Mouse (Mus musculus) Muller cell, postnatal 12 days (primary cell): Measurements from ENCODE around the gene Sh2d5.

Source experiments
- DNase-seq: peaks from one replicate; pipeline ENCODE4 v3.0.0-alpha.2; 2015; ENCODE audit errors: inconsistent ontology term

Gene Sh2d5

DNA sequence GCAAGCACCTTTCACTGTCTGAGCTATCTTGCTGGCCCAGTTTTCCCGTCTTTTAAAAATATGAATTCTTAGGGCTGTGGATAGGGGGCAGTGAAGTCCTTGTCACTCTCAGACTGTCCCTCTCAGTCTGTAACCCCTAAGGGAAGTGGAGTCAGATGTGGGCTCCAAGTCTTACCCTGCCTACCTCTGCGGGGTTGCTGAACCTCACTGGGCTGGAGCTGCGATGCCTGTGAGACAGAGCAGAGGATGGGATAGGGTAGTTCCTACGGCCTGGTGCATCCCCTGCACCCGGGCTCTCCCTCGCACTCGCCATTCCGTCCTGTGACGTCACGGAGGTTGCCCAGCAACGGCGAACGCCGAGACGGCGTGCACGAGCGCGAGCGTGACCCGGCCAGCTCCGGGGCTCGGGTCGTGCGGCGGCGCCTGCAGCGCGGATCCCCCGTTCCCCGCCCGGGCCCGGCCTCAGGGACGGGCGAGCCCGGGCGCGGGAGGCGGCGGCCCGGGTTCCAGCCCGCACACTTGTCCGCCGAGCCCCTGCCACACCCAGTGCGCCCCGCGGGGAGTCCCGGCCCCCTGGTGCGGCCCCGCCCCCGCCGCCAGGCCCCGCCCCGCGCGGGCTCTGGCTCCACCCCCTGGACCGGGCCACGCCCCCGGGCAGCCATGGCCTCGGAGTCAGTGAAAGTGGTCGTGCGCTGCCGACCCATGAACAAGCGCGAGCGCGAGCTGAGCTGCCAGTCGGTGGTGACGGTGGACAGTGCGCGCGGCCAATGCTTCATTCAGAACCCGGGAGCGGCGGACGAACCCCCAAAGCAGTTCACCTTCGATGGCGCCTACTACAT lies 11.9 kb downstream of the Sh2d5 start:
- peak; percentile 85 for DNase-seq

DNA sequence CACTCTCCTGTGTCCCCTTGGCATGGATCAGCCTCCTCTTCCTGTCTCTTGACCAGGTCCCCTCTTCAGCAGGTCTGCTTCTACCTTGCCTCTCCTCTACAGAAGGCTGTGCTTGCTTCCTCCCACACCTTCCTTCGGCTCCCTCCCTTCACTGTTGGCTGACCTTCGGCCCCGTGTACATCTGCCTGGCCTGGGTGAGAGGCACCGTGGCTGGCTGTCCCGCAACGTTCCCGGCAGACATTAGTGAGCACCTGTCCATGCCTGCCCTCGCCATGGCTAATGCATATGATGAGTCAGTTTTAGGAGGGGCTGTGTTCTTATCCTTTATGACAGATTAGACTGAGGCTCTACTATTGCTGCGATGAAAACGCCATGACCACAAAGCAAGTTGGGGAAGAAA lies 17.7 kb downstream of the Sh2d5 start:
- DNase-seq: no peak

DNA sequence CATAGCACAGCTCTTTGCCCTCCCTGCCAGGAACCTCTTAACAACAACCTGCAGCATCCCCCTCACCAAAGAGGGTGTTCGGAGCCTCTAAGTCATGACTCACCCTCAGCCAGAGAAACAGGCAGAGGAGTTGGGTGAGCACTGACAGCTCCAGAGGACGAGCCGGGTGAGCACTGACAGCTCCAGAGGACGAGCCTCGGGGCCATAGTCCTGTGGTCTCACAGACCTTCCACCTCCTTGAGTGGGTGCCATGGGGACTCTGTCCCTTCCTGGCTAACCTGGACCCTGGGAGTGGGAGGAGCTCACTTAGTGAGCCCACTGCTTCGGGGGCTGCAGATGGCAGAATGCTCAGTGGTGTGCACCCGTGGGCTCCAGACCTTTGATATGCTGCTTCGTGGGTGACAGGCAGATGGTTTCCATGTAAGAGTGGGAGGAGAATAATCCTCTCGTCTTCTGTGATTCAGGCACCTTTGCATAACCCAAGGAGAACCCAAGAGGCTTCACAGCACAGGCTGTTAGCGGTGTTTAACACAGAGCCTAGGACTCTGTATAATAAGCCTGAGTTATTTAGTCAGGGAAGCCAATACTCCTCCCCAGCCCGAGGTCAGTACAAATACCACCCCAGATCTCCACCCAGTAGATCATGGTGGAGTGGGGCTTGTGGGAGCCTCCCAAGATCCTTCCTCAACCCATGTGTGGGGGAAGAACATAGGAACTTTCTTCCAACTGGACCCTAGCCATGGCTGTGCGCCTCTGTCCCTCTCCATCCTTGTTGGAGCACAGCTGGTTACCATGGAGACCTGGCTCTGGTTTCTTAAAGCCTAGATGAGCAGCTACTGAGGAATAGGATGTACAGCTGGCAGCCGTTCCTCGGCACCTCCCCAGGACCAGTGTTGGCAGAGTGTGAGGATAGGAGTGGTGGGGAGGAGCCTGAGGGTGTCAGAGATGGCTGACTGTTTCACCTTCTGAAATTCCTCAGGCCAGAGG lies 22.1 kb downstream of the Sh2d5 start:
- DNase-seq: no peak

DNA sequence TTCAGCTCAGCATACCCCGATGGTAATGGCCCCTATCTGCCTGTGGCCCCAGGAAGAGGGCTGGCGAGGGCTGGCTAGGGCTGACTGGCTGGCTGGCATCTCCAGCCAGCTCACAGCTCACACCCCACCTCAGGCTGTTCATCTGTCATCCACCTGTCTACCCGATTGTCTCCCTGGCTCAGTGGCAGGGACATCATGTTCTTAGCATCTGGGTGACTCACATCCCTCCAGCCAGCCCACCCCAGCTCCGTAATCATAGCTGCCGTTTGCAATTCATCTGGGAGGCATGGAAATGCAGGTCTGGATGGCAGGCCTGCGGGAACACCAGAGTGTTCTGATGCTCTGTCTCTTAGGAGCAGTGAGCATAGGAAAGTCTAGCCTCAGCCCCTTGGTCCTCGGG lies 28.1 kb downstream of the Sh2d5 start:
- DNase-seq: no peak

DNA sequence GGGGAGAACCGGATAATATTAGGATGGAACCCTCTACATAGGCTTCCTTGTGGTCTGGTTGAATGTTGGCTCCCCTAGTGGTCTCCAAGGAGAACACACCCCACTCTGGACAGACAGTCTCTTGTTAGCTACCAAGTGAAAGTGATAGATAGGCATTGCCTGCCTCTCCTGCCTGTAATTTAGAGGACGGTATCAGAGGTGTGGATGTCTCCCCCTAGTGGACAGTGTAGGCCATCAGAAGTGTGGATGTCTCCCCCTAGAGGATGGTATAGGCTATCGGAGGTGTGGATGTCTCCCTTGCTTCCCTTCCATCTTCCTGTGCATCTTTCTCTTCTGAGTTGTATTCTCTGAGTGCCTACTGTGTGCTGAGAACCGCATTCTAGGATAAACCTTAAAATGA lies 32.6 kb downstream of the Sh2d5 start:
- peak; percentile 62 for DNase-seq

DNA sequence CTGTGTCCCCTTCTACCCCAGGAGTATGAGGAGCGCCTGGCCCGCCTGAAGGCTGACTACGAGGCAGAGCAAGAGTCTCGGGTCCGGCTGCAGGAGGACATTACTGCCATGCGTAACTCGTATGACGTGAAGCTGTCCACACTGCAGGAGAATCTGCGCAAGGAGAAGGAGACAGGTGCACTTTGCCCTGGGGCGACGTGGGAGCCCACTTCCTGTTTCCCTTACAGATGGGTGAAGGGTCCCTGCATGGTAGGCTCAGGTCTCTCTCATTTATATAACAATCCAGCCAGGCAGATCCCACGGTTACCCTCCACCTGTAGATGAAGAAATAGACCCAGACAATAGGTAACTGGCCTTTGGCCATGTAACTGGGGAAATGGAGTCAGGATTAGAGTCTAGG lies 36.2 kb downstream of the Sh2d5 start:
- DNase-seq: no peak

DNA sequence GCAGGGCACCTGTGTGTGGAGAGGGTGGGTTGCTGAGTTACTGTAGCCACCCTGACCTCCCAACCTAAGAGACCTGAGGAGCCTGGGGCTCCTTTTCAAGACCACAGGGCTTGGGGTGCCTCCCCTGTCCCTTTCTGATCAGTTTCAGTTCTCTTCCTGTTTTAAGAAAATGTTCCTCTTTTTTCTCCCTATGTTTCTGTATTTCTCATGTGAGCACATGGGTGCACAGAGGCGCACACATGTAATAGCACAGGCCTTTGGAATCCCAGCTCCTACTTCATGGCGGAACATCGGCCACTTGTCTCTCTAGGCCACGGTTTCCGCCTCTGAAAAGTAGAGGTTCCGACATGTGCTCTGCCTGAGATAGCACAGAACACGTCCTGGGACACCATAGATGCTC lies 38.5 kb downstream of the Sh2d5 start:
- no peak for DNase-seq

DNA sequence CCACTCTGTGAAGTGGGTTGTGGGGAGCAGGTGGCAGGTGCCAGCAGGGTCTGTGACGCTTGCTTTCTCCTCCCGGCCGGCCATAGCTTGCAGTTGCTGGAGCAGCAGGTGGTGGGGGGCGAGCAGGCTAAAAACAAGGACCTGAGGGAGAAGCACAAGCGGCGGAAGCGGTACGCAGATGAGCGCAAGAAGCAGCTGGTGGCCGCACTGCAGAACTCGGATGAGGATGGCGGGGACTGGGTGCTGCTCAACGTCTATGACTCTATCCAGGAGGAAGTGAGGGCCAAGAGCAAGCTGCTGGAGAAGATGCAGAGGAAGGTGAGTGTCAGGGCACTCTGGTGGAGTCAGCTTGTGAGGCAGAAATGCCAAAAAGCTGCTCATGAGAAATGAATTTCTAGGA lies 41.8 kb downstream of the Sh2d5 start:
- no peak for DNase-seq

DNA sequence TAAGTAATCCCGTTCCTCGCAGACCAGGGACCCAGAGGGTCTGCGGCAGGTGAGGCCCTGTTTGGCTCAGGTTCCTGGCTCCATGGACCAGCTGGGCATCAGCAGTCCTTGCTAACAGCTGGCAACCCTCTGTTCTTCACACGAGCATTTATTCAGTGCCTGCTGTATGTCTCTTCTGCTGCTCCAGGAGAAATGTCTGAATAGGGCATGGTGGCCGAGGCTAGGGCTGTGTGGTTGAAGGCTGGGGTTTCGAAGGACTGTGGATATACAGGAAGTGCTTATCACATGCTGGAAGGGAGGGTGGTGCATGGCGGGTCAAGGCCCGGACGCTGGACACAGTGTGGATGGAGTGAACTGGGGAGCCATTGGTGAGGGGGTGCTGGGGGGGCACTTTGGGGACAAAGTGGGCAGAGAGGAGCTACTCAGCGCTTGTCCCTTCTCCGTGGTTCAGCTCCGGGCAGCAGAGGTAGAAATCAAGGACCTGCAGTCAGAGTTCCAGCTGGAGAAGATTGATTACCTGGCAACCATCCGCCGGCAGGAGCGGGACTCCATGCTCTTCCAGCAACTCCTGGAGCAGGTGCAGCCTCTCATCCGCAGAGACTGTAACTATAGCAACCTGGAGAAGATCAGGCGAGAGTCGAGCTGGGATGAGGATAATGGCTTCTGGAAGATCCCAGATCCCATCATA lies 43.2 kb downstream of the Sh2d5 start:
- no peak for DNase-seq

DNA sequence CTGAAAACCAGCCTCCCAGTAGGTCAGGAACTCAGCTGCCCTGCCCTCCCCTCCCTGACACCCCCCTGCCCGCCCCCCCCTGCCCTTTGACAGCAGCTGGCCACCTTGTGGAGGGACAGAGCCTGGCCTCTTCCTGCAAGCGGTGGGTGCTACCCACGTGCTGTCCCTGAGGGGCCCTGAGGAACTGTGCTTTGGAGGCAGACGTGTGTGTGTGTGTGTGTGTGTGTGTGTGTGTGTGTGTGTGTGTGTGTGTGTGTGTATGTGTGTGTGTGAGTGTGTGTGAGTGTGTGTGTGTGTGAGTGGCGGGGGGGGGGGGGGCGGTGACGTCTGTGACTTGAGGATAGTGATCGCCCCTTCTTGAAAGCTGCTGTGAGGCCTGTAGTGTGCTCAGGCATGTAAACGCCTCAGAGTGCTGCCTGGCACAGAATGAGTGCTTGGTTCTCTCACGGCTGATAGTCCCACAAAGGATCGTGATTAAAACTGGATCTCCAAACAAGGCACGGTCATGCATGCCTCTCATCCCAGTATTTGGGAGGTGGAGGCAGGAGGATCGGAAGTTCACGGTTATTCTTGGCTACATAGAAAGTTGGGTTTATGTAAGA lies 43.8 kb downstream of the Sh2d5 start:
- DNase-seq: no peak

DNA sequence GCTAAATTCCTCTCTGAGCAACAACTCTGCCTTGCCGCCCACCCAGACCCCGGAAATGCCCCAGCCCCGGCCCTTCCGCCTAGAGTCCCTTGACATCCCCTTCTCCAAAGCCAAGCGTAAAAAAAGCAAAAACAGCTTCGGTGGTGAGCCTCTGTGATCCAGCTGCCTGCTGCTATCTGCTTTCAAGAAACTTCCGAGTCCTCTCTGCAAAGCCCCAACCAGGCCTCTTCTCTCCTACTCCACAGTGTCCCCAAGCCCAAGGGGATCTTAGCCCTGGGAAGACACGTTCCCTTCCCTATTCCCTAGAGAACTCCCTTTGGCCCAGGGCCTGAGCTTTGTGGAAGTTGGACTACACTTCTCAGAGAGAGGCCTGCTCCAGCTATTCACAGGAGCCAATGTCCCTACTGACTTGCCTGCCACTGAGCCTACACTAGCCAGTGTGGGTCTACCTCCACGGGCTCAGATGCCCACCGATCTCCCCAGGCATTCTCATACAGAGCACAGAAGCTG lies 51.1 kb downstream of the Sh2d5 start:
- no peak for DNase-seq

DNA sequence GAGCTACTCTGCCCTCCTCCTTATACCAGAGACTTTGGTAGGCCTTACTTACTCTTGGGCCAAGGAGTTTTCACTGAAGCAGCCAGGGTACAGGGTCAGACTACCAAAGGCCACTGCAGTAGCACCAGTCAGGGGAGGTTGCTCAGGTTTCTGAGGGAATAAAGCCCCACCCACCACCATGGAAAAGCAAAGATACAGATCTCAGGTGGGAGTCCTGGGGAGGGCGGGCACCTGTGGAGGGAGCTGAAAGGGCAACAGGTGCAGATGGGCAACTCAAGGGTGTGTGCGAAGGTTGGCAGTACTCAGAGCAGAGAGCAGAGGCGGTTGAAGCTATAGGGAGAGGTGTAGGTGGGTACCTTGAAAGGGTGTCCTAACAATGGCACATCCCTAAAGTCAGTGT lies 52.8 kb downstream of the Sh2d5 start:
- no peak for DNase-seq

DNA sequence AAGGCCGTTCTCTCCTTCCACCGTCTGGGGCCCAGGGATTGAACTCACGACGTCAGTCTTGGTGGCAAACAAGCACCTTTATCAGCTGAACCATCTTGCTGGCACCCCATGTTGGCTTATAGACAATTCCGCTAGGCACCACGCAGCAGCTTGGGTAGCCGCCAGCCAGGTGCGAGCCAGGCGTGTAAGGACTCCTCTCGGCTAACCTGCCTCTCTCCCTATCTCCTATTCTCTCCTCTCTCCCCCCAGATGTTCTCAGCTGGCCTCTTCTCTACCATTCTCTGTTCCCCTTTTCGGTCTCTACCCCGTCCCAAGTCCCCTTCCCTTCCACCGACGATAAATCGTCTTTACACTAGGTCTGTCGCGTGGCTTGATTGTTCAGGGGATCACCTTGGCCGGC lies 53.5 kb downstream of the Sh2d5 start:
- DNase-seq: no peak

DNA sequence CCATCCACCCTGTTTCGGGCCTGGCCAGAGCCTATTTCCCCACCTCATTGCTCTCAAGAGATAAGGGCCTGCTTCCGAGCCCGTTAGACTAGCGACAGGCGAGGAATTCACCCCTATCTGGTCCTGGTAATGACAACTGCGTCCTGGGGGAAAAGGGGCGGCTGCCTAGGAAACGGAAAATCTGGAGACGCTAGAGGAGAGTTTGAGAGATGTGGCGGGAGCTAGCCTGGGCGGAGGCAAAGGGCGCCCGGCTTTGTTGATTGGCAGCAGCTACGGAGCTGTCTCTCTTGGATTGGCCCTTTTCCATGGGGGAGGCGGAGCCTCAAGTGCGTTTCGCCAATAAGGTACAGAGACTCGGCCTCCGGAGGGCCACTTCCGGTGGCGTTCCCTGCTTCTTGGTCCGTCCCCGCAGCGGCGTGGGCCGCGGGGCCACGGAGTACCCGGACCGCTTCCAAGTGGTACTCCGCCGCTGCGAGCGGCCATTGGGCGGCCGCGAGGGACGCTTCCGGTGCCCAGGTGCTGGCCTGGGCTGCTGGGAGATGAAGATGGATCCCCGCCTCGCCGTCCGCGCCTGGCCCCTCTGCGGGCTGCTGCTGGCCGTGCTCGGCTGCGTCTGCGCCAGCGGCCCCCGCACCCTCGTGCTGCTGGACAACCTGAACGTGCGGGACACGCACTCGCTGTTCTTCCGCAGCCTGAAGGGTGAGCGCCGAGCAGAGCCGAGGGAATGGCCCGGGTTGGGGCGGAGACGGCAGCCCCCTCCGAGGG lies 54.3 kb downstream of the Sh2d5 start, which contains the start of gene Ddost:
Ddost (plus strand) TSS at position 391 of the 765 bp plus-strand sequence.
- DNase-seq: peak; percentile 100

DNA sequence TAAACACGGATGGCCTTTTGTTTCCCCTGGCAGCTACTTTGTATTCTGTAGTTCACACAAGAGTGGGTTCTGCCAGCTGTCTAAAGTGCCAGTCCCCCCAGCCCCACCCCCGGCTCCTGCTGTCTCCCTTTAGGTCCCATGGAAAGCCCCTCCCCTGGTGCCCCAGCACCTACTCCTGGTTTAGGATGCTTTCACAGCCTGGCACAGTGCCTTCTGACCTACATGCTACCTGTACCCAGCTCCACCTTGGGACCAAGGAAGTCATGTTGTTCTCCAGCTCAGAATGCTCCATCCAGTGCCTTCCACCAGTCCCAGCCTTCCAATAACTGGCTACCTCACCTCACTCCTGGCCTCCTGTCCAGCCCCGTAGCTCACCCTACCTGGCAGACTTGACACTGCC lies 56.8 kb downstream of the Sh2d5 start:
- DNase-seq: no peak

DNA sequence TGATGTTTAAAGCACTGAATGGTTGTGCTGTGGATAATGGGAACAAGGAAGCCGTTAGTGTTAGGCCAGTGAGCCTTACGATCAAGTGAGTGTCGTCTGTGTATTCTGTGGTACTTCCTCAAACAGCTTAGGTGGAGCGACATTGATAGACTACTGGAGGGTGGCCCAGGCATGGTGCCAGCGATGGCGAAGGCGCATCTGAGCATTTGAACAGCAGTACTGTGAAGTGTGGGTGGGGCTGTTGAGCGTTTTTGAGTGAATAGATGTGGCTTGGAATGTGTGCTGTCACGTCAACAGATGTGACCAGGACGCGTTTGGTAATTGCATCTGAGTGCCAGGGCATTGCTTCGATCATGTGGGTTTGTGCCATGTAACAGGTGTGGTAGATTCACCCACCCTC lies 57.5 kb downstream of the Sh2d5 start:
- DNase-seq: no peak

DNA sequence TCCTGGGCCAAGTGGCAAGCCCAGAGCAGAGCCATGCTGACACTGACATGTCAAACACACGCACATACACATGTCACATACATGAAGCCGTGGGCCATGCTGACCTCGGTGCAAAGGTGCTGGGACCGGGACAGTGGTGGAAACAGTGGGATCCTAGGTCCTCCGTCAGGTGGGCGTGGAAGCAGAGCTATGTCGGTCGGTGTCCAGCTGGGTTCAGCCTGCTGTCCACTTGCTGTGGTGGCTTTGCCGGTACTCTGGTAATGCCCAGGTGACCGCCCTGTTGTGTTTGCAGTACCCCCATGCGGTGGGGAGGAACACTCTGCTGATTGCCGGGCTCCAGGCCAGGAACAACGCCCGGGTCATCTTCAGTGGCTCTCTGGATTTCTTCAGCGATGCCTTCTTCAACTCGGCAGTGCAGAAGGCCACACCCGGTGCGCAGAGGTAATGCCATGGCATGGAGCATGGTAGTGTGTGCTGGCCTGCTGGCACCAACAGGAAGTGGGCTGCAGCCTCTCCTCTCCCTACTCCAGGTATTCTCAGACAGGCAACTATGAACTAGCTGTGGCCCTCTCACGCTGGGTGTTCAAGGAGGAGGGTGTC lies 60.2 kb downstream of the Sh2d5 start:
- no peak for DNase-seq
